Mouse (Mus musculus) forebrain, embryonic 15.5 days (tissue): ENCODE measurements around the gene Cln5. TPM values are rescaled to one million over a fixed set of nuclear protein-coding genes. Genes with fewer than 3 reads are reported as not detected.

Experiments used
- ATAC-seq: fragments of 200-750 bp; cut with Nextera tagmentation; replicated peaks from 2 replicates; pipeline ENCODE4 v1.8.0; 2017; ENCODE audit warnings: mild to moderate bottlenecking, moderate TSS enrichment, moderate library complexity
- H3K27ac ChIP-seq: fragments of 300-500 bp; sonication (generic); replicated peaks from 2 replicates; pipeline ENCODE4 v1.5.1; 2015; ENCODE audit warnings: mild to moderate bottlenecking, inconsistent platforms
- H3K27me3 ChIP-seq: fragments of 300-500 bp; sonication (generic); 2 replicates; pipeline ENCODE4 v1.6.1; 2015; ENCODE audit warnings: inconsistent platforms
- H3K36me3 ChIP-seq: fragments of 300-500 bp; sonication (generic); 2 replicates; pipeline ENCODE4 v1.6.1; 2015; ENCODE audit warnings: mild to moderate bottlenecking, inconsistent platforms
- H3K4me1 ChIP-seq: fragments of 300-500 bp; sonication (generic); 2 replicates; pipeline ENCODE4 v1.6.1; 2015; ENCODE audit warnings: inconsistent platforms
- H3K4me2 ChIP-seq: fragments of 300-500 bp; sonication (generic); replicated peaks from 2 replicates; pipeline ENCODE4 v1.6.1; 2015; ENCODE audit warnings: mild to moderate bottlenecking, inconsistent platforms
- H3K4me3 ChIP-seq: fragments of 300-500 bp; sonication (generic); 2 replicates; pipeline ENCODE4 v1.5.1; 2015; ENCODE audit warnings: mild to moderate bottlenecking, inconsistent platforms
- H3K9ac ChIP-seq: fragments of 300-500 bp; sonication (generic); replicated peaks from 2 replicates; pipeline ENCODE4 v1.6.1; 2015; ENCODE audit warnings: mild to moderate bottlenecking, inconsistent platforms
- H3K9me3 ChIP-seq: fragments of 300-500 bp; sonication (generic); 2 replicates; pipeline ENCODE4 v1.6.1; 2016; ENCODE audit warnings: inconsistent platforms
- WGBS: fragments of 180-500 bp; shearing (Covaris S2); methylation state at CpG from one replicate; pipeline ENCODE4 v1.1.7; 2015; ENCODE audit warnings: mixed read lengths; 5-methylcytosine and 5-hydroxymethylcytosine counted together
- polyA plus RNA-seq: library from polyadenylated mRNA; unstranded; fragments of >200 nt; fragmentation: Nextera tagmentation; extraction: Ambion mirVana; gene quantifications from 2 replicates; pipeline ENCODE4 v1.2.1, GENCODE M21; 2015

Gene Cln5
- polyA plus RNA-seq, 1 experiment from 2014 or later = 9.8 TPM

GRCm38 (mm10) chr14:103085840-103086533 is 16.0 kb downstream of the Cln5 start:
- Histone ChIP-seq H3K4me3 (no peak overlapping the region), H3K36me3 (peaks cover 51% of the 10 kb centered on the region), H3K27me3 (no peaks in the 10 kb centered on the region)

GRCm38 (mm10) chr14:103086671-103087324 is 16.8 kb downstream of the Cln5 start:
- no peak overlapping the region for H3K4me3 ChIP-seq
- H3K36me3 ChIP-seq = peaks cover 56% of the 10 kb centered on the region
- no peaks in the 10 kb centered on the region for H3K9me3 ChIP-seq
- H3K27ac ChIP-seq = no peak overlapping the region
- H3K4me2 ChIP-seq = no peak overlapping the region
- H3K27me3 ChIP-seq = no peaks in the 10 kb centered on the region
- no peak for ATAC-seq
- no peaks in the 10 kb centered on the region for H3K4me1 ChIP-seq
- H3K9ac ChIP-seq = no peak overlapping the region
- 95% methylated on average over 4 of the region's 4 CpGs for WGBS

More at GRCm38 (mm10) chr14:103085840-103086533, 16.0 kb downstream of the Cln5 start:
- Histone ChIP-seq H3K9ac (no peak overlapping the region), H3K4me2 (no peak overlapping the region), H3K4me1 (no peaks in the 10 kb centered on the region), H3K27ac (no peak overlapping the region), H3K9me3 (no peaks in the 10 kb centered on the region)
- ATAC-seq = no peak
- 68% methylated on average over 1 of the region's 1 CpGs for WGBS

- 92% methylated on average over 5 of the region's 5 CpGs for WGBS
- no peak for ATAC-seq
- Histone ChIP-seq H3K27ac (no peak overlapping the region), H3K4me2 (no peak overlapping the region), H3K4me3 (no peak overlapping the region), H3K36me3 (peaks cover 53% of the 10 kb centered on the region), H3K27me3 (no peaks in the 10 kb centered on the region), H3K9me3 (no peaks in the 10 kb centered on the region), H3K4me1 (0 out of 2 replicates have a peak, but pooled peaks cover 3% of the 10 kb centered on the region), H3K9ac (no peak overlapping the region)
Measured at GRCm38 (mm10) chr14:103087846-103088245, 17.8 kb downstream of the Cln5 start.

GRCm38 (mm10) chr14:103088624-103089023 is 18.6 kb downstream of the Cln5 start:
- Histone ChIP-seq H3K36me3 (peaks cover 49% of the 10 kb centered on the region), H3K4me1 (peaks cover 7% of the 10 kb centered on the region), H3K27ac (no peak overlapping the region), H3K4me2 (no peak overlapping the region), H3K4me3 (no peak overlapping the region), H3K27me3 (no peaks in the 10 kb centered on the region), H3K9ac (no peak overlapping the region), H3K9me3 (no peaks in the 10 kb centered on the region)
- ATAC-seq = no peak
- WGBS = 74% methylated on average over 6 of the region's 6 CpGs

- WGBS = 83% methylated on average over 3 of the region's 3 CpGs
Measured at GRCm38 (mm10) chr14:103093236-103093635, 23.2 kb downstream of the Cln5 start.

GRCm38 (mm10) chr14:103093670-103094069 is 23.7 kb downstream of the Cln5 start:
- Histone ChIP-seq H3K27ac (no peak overlapping the region), H3K27me3 (no peaks in the 10 kb centered on the region), H3K9me3 (no peaks in the 10 kb centered on the region), H3K4me3 (no peak overlapping the region), H3K4me1 (peaks cover 45% of the 10 kb centered on the region), H3K36me3 (peaks cover 16% of the 10 kb centered on the region), H3K4me2 (no peak overlapping the region), H3K9ac (no peak overlapping the region)
- 85% methylated on average over 4 of the region's 4 CpGs for WGBS
- no peak for ATAC-seq

More at GRCm38 (mm10) chr14:103093236-103093635, 23.2 kb downstream of the Cln5 start:
- Histone ChIP-seq H3K9me3 (no peaks in the 10 kb centered on the region), H3K9ac (no peak overlapping the region), H3K4me1 (peaks cover 45% of the 10 kb centered on the region), H3K4me3 (no peak overlapping the region), H3K4me2 (no peak overlapping the region), H3K36me3 (peaks cover 19% of the 10 kb centered on the region), H3K27ac (no peak overlapping the region), H3K27me3 (no peaks in the 10 kb centered on the region)
- ATAC-seq = no peak

- Histone ChIP-seq H3K9me3 (no peaks in the 10 kb centered on the region), H3K36me3 (peaks cover 6% of the 10 kb centered on the region; the same call in 1 of the 2 replicates), H3K4me3 (no peak overlapping the region), H3K27ac (no peak overlapping the region), H3K4me2 (no peak overlapping the region), H3K9ac (no peak overlapping the region), H3K4me1 (peaks cover 45% of the 10 kb centered on the region), H3K27me3 (no peaks in the 10 kb centered on the region)
- 84% methylated on average over 8 of the region's 8 CpGs for WGBS
- ATAC-seq = no peak
Measured at GRCm38 (mm10) chr14:103095036-103095435, 25.0 kb downstream of the Cln5 start.

GRCm38 (mm10) chr14:103095826-103096225 is 25.8 kb downstream of the Cln5 start:
- Histone ChIP-seq H3K4me2 (no peak overlapping the region), H3K36me3 (peaks cover 6% of the 10 kb centered on the region; the same call in 1 of the 2 replicates), H3K4me1 (peaks cover 45% of the 10 kb centered on the region), H3K9ac (no peak overlapping the region), H3K27ac (no peak overlapping the region), H3K4me3 (no peak overlapping the region), H3K9me3 (no peaks in the 10 kb centered on the region), H3K27me3 (no peaks in the 10 kb centered on the region)
- WGBS = 93% methylated on average over 8 of the region's 8 CpGs
- no peak for ATAC-seq

GRCm38 (mm10) chr14:103096621-103097020 is 26.6 kb downstream of the Cln5 start:
- H3K4me3 ChIP-seq = no peak overlapping the region
- WGBS = 62% methylated on average over 6 of the region's 6 CpGs

GRCm38 (mm10) chr14:103098213-103098586 is 28.2 kb downstream of the Cln5 start:
- Histone ChIP-seq H3K4me1 (peaks cover 42% of the 10 kb centered on the region), H3K36me3 (no peaks in the 10 kb centered on the region; the same call in 1 of the 2 replicates), H3K4me3 (peak overlapping the region; percentile 74), H3K27me3 (no peaks in the 10 kb centered on the region), H3K9me3 (no peaks in the 10 kb centered on the region), H3K27ac (peak overlapping the region; percentile 99; the same call in 1 of the 2 replicates), H3K4me2 (peak overlapping the region; percentile 81), H3K9ac (peak overlapping the region; percentile 97)
- WGBS = 2% methylated on average over 2 of the region's 2 CpGs
- no peak for ATAC-seq

More at GRCm38 (mm10) chr14:103096621-103097020, 26.6 kb downstream of the Cln5 start:
- H3K9ac ChIP-seq = no peak overlapping the region
- no peak for ATAC-seq
- H3K36me3 ChIP-seq = no peaks in the 10 kb centered on the region; the same call in 1 of the 2 replicates
- H3K9me3 ChIP-seq = no peaks in the 10 kb centered on the region
- H3K4me1 ChIP-seq = peaks cover 45% of the 10 kb centered on the region
- H3K27ac ChIP-seq = no peak overlapping the region
- no peak overlapping the region; the same call in 1 of the 2 replicates for H3K4me2 ChIP-seq
- H3K27me3 ChIP-seq = no peaks in the 10 kb centered on the region

GRCm38 (mm10) chr14:103098587-103099235 is 28.7 kb downstream of the Cln5 start:
- Histone ChIP-seq H3K4me2 (peak overlapping the region; percentile 81), H3K9ac (peak overlapping the region; percentile 97), H3K27ac (peak overlapping the region; percentile 99), H3K4me3 (peak overlapping the region; percentile 74), H3K4me1 (peaks cover 38% of the 10 kb centered on the region), H3K36me3 (no peaks in the 10 kb centered on the region; the same call in 1 of the 2 replicates), H3K27me3 (no peaks in the 10 kb centered on the region), H3K9me3 (no peaks in the 10 kb centered on the region)
- ATAC-seq = peak; percentile 82
- under 1% methylated on average over 78 of the region's 86 CpGs for whole genome bisulfite sequencing
